Mouse (Mus musculus): ENCODE results near the gene Rassf3.

Rassf3 gene

DNA sequence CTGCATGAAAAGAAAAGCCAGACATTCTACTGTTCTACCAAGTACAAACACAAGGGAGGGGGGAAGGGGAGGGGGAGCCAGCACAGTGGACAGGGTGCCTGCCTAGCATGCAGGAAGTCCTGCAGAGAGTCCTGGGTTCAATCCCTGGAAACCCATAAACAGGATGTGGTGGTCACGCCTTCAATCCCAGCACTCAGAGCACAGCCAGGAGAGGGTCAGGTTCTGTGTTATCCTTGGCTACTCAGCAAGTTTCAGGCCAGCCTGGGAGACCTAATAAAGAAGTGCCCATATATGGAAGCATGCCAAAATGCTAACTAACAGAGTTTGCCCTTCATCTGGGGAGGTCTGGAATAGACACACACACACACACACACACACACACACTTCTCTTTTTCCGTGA lies 47.1 kb downstream of the Rassf3 start:
- DNase-seq = no peak

DNA sequence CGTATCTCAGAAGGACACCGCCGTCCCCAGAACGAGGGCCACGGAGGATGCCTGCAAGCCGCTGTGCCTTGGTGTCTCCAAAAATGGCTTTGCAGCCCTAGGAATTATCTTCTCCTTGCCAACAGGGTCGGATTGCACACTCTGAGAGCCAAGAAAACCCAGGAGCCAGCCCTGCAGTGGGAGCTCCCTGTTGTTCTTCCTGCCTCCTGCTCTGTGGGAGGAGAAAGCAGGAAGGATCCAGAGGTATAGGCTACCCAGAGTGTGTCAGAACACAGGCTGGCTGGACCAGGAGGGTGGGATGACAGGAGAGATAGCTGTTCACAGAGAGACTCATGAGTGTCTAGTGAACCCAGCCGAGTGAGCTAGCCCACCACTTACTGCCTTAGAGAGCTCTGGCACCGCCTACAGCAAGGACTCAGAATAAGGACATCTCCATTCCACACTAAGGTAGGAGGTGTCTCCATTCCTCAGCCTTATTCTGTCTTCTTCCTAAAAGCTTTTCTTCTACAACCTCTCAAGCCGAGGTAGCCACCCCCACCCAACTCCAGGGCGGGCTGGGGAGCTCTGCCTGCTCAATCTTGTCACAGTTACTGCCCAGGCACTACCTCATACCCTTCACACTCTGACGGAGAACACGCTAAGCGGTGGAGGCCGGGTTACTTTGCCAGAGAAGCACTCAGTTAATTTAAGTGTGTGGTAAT lies 48.0 kb downstream of the Rassf3 start:
- DNase-seq = peak; percentile 73

DNA sequence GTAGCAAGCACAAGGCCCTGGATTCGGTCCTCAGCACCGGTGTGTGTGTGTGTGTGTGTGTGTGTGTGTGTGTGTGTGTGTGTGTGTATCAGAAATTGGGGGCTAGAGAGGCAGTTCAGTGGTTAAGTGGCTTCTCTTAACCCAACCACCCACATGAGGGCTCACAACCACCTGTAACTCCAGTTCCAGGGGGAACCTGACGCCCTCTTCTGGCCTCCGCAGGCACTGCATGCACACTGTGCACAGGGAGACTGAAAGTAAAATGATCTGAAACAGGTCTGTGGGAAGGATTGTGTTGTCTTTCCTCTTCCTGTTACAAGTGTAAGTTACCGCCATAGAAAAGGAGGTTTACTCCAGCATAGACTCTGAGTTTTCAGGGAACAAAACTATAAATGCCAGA lies 49.0 kb downstream of the Rassf3 start:
- DNase-seq = no peak

DNA sequence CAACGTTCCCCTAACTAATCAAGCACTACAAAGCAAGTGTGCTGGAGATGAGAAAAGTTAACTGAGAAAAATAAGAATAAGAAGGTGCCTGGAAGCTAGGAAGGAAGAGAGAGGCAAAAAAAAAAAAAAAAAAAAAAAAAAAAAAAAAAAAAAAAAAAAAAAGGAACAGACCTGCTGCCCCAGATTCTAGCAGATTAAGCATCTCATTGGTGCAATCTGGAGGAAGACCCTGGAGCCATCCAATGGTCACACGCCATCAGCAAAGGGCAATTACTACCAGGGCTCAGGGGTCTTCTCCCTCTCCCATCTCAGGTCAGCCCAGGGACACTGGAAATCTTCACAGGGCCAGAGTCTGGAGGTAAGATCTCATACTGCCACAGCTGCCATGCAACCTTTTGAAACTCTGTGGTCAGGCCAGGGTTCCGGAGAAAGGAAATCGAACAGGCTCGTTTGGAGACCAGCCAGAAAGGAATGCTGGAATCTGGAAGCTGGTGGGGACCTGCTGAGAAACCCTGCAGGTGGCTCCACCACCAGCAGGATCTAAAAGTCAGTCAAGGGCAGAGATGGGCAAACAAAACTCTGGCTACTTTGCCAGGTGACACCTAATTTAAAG lies 49.6 kb downstream of the Rassf3 start:
- DNase-seq = no peak

DNA sequence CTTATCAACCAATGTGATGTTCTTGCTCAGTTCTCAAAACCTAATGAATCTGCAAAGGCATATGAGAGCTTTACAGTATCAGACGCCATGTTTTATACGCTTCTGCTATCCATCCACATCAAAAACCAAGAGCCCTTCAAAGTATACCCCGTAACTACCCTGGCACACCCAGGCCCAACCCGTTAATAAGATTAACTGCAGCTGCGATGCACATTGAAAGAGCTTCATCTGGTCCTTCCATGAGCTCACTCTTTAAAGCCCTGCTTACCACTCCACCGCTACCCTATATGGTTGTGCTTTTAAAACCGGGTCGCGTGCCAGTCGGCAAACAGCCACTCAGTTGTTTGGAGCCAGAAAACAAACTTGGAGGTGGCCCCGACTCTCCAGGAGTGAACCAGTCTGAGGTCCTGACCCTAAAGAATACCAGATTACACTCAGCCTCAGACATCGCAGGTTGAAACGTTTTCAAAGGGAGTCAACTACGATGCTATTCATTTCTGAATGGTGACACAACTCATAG lies 50.6 kb downstream of the Rassf3 start:
- DNase-seq = no peak

DNA sequence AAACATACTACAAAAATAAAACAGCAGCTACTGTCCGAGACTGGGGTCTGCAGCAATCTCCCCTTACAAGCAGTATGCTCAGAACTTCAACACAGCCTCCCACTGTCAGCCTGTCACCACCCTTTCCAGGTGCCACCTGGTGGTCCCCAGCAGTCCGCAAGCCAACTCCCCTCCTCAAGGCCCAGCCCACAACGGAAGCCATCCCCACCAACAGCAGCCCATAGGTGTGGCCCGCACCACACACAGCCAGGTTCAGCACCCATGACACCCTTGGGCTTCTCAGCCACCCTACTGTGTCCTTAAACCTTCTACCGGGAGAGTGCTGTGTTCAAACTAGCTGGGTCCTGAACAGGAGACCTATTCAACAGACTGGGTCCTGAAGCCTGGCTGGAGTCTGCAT lies 51.1 kb downstream of the Rassf3 start:
- DNase-seq = no peak

DNA sequence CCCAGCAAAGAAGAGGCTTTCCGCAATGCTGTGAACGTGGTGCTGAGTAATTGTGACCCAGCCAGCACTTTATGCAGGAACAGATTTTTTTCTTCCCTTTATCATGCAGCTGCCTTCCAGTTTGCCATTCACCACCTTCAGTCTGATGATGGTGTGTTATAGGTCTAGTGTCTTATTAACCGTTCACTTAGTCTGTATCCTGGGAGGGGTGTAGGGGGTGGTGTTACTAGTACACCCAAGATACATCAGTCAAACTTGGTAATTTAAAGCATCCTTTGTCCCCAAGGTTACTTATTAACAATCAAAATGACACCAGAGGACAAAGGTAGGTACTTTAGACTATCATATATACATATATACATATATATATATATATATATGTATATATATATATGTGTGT lies 51.7 kb downstream of the Rassf3 start:
- DNase-seq = no peak

DNA sequence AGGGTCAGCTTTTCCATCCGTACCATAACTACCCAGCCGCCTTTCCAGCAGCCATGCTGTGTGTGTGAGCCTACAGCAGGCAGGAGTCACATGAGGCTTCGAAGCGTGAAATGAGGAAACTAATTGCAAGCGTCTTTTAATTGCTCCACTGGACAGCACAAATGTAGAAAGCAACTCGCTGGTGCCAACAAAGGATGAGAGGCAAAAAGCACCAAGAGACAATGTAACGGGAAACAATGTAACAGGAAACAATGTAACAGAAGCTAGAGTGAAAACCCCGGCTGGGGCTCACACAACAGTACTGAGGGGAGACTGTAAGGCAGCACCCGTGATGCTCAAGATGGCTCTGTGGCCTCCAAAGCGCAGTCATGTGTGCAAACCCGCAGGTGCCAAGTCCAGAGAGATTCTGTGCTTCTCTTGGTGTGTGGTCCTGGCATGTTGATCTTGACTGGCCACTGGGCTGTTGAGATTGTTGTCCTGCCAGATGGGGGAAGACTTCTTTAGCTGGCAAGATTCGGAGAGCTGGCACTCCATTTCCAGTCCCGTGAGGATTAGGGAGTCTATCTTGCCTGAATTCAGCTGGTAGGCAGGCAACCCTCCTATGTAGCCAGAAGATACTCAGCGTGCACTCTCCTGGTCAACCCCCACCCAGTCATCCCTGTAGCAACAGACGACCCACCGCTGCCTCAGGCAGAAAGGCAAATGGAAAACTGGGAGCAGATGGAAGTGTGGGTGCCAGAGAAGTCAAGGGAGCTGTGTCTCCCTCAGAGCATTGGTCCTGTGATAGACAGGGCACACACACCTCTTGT lies 52.4 kb downstream of the Rassf3 start:
- DNase-seq = no peak

DNA sequence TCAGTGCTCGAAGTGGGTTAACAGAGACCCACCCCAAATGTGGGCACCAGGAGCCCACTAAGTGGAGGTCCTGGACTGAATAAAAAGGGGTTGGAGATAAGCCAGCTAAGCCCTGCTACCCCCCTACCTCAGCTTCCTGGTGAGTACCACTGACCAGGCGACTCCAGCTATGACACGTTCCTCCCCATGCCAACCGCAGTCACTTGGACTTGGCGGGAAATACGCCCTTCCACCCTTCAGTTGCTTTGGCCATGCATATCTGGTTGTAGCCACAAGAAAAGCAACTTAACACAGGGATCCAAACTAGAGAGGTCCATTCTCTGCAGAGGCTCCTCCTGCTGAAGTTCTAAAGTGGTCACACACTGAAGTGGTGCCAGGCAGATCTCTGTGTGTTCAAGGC lies 53.9 kb downstream of the Rassf3 start:
- DNase-seq = no peak

DNA sequence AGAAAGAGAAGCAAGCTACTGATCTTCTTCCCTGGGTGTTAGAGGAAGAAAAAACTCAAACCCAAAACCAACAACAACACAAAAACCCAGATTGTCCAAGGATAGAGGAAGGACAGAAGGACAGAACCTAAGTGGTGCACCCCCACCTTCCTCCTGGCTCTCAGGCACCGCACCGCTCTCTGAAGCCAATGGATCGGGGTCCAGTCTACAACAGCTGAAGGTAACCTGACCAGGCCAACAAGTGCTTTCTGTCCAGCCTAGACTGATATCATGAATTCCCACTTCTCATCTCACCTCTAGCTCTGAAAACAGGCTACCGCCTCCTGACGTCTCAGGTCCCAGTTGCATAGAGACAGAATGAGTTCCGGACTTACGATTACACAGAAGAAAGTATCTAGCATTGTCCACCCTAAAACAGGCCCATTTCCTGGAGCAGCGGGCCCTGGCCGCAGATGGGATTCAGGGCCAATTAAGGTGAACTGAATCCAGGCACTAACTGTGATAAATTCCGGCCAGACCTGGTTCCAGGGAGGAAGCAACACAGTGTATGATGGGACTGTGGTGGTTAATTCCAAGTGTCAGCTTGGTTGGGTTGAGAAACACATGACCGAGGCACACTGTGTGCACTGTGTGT lies 54.4 kb downstream of the Rassf3 start:
- DNase-seq = no peak

DNA sequence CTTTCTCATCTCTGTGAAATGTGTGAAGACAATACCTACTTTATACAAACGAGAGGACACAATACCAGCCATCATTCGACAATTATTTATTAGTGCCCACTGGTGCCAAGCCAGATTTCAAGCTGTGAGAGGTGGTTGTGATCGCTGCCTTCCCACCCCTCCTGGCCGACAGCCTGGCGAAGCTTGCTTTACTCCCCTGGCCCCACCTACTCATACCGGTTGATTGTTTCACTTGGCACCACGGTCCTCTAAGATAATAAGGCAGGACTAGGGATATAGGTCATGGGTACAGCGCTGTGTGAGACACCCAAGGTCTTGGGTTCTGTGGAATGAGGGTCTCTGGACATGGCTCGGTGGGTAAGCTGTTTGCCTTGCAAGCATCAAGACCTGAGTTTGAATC lies 55.1 kb downstream of the Rassf3 start:
- DNase-seq = no peak

DNA sequence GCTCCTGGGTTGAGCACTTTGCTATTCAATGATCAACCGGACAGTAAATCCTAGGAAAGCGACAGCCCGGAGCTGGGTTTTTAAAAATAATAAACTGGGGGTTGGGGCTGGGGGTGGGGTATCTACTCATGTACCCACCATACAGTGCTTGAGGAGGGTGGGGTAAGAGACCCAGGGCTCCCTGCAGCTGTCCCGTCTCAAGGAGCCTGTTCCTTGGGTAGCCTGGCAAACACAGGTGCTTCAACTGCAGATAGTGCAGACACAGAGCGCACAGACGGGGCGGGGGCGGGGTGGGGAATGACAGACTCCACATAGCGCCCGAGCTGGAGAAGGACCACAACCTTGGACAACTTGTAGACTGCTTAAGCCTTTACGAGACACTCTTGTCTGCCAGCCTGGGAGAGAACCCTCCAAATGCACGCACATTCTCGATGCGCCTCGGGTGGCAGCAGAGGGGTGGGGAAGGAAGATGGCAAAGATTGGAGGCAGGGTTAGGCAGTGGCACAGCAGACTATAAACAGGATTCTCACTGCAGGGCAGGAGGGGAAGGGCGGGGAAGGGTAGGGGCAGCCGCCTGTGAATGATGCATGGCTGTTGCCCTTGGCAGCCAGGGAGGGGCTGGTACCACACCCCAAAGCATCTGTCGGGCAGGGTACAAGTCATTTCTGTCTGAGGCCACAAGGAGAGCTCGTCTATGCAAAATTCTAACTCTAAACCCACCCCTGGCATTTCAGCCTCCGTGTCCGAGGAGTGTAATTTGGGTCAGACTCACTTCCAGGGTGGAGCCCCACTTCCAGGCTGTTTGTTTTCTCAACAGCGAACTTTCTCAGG lies 56.3 kb downstream of the Rassf3 start:
- DNase-seq = no peak

DNA sequence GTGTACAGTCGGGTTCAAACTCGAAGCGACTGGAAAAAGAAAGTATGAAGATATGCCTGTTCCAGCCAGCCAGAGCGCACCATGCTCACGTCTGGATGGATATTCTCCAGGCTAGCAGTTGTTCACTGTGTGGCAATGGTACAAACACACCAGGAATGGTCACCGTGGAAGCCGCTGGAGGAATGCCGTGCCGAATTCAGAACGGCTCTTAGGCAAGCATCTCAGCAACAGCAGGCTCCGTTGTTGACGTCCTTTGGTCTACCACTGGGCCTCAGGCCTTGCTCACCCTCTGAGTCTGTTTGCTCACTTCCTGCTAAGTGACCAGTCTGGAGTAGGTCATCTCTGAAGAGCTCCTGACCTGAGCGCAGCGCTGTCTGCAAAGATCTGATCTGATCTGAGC lies 57.3 kb downstream of the Rassf3 start:
- DNase-seq = no peak

DNA sequence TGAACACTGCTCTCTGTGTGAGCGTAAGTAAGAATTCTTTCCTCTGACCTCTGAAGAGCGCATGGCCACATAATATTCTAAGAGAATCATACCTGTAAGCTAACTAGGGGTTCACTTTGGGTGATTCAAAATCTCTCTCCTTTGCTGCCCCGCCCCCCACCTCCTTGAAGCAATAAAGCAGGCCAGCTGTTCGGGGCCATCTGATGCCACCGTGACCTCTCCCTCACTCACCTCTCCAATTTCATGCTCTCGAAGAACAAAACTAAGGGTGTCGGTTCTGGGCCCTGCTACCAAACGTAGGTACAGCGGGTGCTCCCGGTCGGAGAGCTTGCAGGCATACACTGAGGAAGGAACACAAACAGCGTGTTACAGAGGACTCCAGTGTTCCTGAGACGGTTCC lies 62.0 kb downstream of the Rassf3 start:
- DNase-seq = no peak

DNA sequence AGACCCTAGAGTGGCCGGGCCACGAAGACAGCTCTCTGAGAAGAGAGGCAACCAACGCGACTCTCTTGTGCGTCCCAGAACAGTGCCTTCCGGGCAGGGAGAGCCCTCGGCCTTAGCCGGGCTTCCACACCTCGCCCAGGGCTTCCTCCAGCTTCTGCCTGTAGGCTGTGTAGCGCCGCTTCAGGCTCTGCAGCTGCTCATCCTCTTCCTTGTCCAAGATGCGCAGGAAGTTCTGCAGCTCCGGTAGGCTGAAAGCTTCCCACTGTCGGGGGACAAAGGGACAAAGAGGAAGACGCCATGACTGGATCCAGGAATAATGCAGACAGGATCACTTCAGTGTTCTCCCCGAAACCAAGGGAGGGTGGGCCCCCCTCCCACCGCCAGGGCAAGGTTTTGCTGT lies 63.3 kb downstream of the Rassf3 start:
- DNase-seq = no peak

DNA sequence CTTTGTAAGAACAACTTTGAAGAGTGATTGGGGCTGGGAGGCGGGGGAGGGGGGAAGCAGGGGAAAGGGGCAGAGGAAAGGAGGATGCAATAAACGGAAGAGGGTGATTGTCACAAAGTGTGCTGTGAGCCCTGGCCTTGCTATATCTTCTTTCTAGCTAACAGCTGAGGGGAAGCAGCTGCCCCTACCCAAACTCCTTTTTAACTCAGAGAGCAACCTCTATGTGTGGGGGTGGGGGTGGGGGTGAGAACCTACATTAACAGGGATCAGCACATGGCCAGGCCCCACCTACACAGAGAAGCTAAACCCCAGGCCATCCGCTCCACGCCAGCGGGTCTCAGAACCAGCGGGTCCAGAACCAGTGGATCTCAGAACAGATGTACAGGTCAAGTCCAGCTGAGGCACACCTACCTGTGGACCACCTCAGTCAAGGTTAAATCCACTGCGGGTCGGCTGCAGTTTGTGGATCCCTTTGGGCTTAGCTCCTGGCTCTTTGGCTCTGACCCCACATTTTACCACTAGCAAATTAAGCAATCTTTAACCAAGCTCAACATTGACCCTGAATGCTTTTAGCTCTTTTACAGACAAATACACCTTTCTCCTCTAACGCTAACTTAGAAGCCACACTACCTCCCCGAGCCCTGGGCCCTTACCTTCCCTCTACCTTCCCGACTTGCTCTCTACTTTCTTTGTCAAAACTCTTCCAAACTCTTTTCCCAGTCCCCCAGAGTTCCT lies 64.3 kb downstream of the Rassf3 start:
- DNase-seq = no peak

DNA sequence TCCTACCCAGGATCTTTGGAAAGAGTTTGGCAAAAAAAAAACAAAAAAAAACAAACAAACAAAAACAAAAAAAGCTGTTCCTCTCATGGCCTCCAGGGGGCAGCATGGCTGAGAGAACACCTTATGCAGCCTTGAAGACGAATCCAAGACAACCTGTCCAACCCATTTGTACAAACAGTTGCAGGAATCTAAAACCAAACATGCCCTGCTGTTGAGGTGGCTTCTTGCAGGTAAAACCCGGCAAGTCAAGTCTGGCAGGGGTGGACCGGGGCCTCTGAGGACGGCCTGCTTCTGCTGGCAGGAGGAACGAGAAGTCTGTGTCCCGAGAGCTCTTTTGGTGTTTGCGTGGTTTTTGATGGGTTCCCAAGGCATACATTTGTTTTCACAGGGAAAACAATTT lies 66.4 kb downstream of the Rassf3 start:
- no peak for DNase-seq

DNA sequence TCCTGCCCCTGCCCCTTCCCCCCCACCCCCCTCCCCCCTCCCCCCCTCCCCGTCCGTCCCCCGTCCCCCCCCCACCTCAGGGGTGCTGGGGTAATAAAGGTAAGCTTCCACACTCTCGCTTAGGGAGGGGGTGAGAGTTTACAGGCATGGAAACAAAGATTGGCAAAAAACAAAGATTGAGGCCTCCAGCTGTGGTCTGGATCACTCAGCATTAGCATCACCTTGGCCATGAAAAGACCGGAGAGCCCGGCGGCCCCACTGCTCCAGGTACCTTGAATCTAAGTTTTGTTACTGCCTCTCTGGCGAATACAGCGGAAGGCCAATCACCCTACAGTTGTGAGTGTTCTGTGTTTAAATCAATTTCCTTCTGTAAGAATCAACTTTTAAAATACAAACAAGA lies 72.2 kb downstream of the Rassf3 start:
- no peak for DNase-seq

DNA sequence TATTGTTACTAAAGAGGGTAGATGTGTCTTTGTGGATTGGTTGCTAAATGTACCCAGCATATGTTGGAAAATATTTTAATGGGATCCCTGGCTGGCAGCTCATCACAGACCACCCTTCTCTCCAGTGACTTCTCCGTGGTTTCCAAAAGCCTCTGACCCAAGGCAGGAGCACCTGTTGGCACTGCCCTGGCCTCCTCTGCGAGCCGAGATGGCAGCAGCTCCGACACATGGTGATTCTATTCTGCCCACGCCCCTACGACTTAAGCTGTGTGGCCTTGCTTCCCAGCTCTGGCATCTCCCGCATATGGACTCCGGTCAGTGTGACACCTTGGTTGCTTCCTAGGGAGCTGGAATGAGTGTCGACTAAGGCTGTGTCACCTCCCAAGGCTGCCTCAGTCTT lies 73.0 kb downstream of the Rassf3 start:
- DNase-seq = no peak

DNA sequence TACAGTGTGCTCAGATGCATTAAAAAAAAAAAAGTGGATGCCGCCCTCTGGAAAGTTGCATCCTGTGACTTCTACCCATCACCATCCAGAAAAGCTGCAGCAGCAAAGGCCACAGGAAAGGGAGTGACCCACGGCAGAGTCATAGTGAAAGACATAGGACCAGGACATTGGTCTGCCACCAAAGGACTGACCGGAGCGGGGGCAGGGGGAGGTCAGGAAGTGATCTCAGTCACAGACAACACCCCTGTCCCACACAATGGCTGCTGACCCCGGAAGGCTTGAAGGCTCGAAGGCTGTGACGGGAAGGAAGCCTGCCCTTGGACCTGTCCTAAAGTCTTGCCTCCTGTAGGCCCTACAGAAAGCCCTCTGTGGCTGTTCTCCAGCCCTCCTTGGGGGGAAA lies 75.1 kb downstream of the Rassf3 start:
- no peak for DNase-seq

DNA sequence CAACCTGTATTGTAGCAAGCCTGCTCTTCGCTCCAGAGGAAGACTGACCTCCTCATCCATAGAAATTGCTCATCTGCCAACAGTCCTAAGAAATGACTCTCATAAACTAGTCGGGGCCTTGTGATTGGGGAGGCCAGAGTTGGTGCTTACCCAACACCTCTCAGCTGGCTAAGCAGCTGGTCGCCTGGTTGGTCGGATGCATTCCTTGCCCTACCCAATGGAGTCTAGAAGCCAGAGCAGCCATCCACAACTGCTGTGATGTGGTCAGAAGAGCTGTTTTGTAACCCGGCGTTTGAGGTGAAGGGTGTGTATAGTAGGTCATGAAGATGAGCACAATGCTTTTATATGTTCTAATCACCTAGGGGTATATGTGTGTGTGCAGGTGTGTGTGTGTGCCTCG lies 77.5 kb downstream of the Rassf3 start:
- DNase-seq = no peak

Data from right cerebral cortex, adult 18-20 months (tissue).